Mouse (Mus musculus) layer of hippocampus, adult 2 months (tissue): ENCODE measurements around the gene Pdha1. TPM values are rescaled to one million over a fixed set of nuclear protein-coding genes. Genes with fewer than 3 reads are reported as not detected.
A peak's percentile ranks its signal among the peaks of the same experiment; 100 is the strongest.

Experiments
- DNase-seq, 2 experiments: peaks; one replicate each; pipeline ENCODE4 v3.0.0; 2022; ENCODE audit warnings: low spot score in 2 of 2
- H3K27ac ChIP-seq: fragments of 200-600 bp; 2 replicates; pipeline ENCODE4 v1.8.1; 2022
- H3K4me3 ChIP-seq: fragments of 200-600 bp; 2 replicates; pipeline ENCODE4 v1.8.1; 2022; ENCODE audit warnings: mild to moderate bottlenecking
- CTCF ChIP-seq: fragments of 200-600 bp; conservative IDR thresholded peaks from 2 replicates; pipeline ENCODE4 v1.8.1; 2022; ENCODE audit warnings: antibody characterized with exemption, mild to moderate bottlenecking, moderate library complexity
- long read RNA-seq, 2 experiments: library from polyadenylated mRNA; stranded (forward); transcript quantifications; one replicate each; pipeline ENCODE4 v2.0.0; 2021; ENCODE audit warnings: borderline mapping rate in 2 of 2
- total RNA-seq, 2 experiments: library from RNA; stranded (reverse); gene quantifications; 2 replicates each; pipeline ENCODE4 v1.2.3; 2021

Pdha1 gene
- 100 to 1,000 TPM; 220 to 221 TPM for total RNA-seq
- long read RNA-seq, experiment 1, transcript Pdha1-201 (11 exons, 2,848 nt): major isoform, 195 of 215 reads
- long read RNA-seq, experiment 1, partial matches to known transcripts: 5 of 215 reads
- long read RNA-seq, experiment 1, other reads (novel, unspliced or antisense): 15 of 215 reads
- long read RNA-seq, experiment 2, transcript Pdha1-201 (11 exons, 2,848 nt): major isoform, 277 of 306 reads
- long read RNA-seq, experiment 2, partial matches to known transcripts: 11 of 306 reads
- long read RNA-seq, experiment 2, other reads (novel, unspliced or antisense): 18 of 306 reads

DNA sequence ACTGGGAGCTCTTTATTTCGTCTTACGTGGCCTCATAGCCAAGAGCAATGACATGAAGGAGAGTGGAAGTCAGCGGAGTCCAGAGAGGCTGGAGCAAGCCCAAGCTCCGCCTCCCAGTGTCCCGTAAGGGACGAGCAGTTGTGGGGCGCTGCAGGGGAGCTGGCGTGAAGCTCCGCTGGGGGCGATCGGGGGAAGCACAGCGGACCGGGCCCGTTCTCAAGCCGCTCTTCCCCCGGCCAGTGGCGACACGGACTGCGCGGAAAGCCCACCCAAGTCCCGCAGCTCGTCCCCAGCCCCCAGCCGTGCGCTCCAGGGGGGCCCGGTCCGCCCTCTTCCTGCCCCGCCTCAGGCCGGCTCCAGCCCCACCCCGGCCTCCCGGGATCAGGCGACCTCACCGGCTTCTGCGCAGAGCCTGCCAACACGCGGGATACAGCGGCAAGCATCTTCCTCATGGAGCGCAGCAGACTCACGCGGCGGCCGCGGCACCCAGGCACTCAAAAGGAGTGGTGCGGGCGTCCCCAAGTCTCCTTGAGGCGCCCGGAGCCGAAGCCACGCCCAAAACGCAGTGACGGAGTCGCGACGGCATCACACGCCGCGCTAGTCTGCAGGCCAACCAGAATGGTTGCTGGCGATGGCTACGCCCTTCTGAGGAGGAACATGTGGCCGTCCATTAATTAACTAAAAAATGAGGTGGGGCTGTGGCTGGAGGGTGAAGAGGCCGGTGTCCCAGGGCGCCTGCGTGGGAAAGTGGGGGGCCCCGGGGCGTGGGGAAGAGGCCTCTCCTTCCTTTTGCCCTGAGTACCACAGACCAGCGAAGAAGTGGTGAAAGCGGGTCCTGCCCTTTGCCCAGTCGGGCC is at the start of gene Pdha1:
TSS of gene Pdha1 (minus strand) at position 553 of the 857 bp plus-strand sequence.
- peak; percentile 27 for TF ChIP-seq CTCF
- peak within 1 kb of the TSS; percentile 96 for H3K27ac ChIP-seq
- peak; percentile 78 to 80 for DNase-seq
- peak within 1 kb of the TSS; percentile 72 for H3K4me3 ChIP-seq

DNA sequence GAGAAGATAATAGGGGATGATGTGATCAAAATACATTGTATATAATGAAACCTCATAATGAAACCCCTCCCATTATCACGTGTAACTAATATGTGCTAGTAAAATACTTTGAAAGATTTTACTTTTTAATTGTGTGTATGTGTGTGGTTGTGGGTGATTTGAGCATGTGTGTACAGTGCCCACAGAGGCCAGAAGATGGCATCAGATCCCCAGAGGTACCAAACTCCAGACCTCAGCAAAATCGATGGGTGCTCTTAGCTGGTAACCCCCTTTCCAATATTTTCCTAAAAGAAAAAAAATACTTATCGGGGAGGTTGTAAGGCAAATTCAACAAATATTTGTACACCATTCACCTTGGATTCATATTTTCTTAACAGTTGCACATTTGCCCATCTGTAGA is 40.8 kb upstream of the Pdha1 start:
- peak; percentile 69 for TF ChIP-seq CTCF
- no peak overlapping the region for H3K27ac ChIP-seq
- DNase-seq: no peak
- H3K4me3 ChIP-seq: no peak overlapping the region

DNA sequence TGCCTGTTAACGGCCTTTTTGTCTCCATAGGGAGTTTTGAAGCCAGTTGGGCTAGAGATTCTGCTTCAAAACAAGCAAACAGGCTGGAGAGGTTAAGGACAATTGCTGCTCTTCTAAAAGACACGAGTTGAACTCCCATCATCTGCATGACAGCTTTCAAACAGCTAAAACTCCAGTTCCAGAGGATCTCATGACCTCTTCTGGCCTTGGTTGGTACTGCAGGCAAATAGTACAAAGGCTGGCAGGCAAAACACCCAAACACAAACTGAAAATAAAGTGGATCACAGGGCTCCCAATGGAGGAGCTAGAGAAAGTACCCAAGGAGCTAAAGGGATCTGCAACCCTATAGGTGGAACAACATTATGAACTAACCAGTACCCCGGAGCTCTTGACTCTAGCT is 31.9 kb upstream of the Pdha1 start:
- peak; percentile 78 for TF ChIP-seq CTCF
- DNase-seq: peak; percentile 46 to 64

DNA sequence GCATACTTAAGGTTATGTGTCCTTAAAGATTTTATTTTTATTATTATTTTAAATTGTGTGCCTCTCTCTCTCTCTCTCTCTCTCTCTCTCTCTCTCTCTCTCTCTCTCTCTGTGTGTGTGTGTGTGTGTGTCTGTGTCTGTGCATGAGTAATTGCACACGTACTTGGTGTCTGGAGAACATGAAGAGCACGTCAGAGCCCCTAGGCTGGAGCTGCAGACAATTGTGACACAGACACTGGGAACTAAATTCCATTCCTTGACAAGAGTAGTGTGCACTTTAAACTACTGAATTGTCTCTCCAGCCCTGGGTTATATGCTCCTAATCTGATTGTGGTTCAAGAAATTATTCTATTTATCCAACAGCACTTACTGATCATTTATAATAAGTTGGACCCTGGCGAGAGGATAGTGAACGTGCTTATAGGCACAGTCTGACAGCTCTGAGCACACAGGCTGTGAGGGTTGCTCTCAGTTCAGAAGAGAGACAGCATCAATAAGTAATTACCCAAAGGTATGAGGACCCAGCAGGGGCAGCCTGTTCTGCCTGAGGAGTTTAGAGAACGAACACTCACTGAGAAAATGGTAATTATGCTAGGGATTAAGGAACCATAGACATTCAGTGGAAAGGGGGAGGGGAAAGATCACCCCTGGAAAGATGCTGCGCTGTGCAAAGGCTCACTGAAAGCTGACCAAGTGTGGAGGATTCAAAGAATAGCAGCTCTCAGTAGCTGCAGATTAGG is 28.2 kb upstream of the Pdha1 start:
- Histone ChIP-seq H3K27ac (no peak overlapping the region), H3K4me3 (no peak overlapping the region)
- no peak for TF ChIP-seq CTCF
- no peak for DNase-seq

More for the DNA sequence above, 31.9 kb upstream of the Pdha1 start:
- Histone ChIP-seq H3K27ac (no peak overlapping the region), H3K4me3 (no peak overlapping the region)

DNA sequence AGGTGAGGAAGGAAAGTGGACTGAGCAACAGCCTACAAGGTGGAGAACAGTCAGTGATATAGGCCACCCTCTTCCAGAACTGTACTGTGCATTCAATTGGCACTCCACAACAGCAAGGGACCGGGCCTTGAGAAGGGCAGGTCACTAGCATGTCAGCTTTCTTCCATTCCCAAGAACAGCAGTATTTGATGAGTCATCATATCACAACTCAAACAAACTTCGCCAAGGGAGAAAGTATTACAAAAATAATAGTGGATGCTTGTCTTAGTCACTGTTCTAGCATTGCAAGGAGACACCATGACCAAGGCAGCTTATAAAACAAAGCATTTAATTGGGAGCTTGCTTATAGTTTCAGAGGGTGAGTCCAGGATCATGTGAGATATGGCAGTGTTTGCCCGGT is 26.0 kb upstream of the Pdha1 start:
- no peak overlapping the region for H3K4me3 ChIP-seq
- no peak for TF ChIP-seq CTCF

DNA sequence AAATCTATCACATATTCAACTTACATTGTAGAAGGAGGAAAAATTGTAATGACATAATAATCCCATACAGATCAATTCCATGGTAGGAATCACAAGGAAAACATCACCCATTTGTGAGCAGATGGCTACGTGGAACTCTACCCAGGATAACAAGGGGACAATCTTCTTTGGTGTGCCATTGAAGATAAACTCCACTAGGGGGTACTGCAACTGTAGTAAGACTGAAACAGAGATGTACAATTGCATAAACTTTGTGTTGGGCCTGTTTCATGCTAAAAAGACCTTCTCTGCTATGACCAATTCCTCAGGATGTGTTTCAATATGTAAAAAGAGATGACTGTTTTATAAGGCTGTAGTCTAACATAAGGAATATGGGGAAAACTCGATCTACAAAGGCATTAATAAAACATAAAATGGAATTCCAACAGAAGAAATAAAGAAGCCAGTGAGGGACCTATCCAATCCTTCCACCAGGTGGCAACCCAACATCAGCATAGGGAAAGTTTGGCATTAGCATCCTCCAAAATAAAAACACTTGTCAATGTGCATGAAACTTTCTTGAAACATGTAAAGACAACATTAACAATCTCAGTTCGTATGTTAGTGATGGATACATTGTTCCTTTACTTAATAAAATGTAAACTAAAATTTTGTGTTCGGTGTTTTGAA is 15.1 kb upstream of the Pdha1 start:
- peak in 1 of 2 experiments; percentile 15 for DNase-seq
- no peak overlapping the region for H3K27ac ChIP-seq
- peak; percentile 75 for TF ChIP-seq CTCF
- H3K4me3 ChIP-seq: no peak overlapping the region

More for the DNA sequence above, 26.0 kb upstream of the Pdha1 start:
- DNase-seq: no peak
- H3K27ac ChIP-seq: no peak overlapping the region

DNA sequence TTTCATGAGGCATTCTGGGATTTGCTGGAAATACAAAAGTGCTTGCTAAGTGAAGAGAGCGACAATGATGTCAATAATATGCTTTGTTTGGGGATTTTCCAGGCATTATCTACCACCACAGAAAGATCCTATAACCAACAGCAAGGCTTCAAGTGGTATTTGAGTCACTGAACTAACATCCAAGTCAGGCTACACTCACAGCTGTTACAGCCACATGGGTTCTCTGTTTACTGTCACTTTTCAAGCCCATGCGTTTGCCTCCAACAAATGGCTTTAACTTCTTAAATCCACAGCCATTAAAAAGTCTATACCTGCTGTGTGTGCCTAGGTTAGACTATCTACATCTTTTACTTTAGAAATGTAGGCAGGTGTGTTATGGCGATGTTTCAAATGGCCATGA is 10.6 kb upstream of the Pdha1 start:
- no peak overlapping the region for H3K4me3 ChIP-seq
- no peak for DNase-seq
- TF ChIP-seq CTCF: no peak
- no peak overlapping the region for H3K27ac ChIP-seq

DNA sequence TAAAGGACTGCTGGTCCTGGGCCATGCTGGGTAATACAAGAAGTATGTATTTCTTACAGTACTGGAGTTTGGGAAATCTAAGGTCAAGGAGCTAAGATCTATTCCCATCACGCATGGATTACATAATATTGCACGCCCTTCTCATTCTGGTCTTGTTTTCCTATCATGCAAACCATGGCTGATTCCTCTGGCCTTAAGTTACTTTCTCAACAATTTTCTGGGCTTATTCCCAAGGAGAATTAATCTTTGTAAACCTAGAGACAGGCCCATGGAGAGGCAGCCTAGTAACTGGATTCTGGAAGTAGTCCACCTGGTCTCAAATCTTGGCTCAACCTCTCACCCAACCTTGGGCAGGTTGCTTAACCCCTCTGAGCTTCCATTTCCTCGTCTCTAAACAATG is 9.2 kb upstream of the Pdha1 start:
- H3K4me3 ChIP-seq: no peak overlapping the region
- H3K27ac ChIP-seq: no peak overlapping the region
- no peak for DNase-seq
- no peak for TF ChIP-seq CTCF

DNA sequence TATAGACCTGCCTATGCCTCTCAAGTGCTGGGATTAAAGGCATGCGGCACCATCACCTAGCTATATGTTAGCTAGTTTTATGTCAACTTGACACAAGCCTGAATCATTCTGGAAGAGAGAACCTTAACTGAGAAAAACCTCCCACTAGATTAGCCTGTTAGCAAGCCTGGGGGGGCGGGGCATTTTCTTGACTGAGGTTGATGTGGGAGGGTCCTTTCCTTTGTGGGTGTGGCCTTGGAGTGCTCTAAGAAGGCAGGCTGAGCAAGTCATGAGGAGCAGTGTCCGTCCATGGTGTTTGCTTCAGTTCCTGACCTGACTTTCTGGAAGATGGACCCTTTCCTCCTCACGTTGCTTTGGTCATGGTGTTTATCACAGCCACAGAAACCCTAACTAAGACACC is 8.6 kb upstream of the Pdha1 start:
- no peak for TF ChIP-seq CTCF
- H3K4me3 ChIP-seq: no peak overlapping the region
- no peak for DNase-seq
- no peak overlapping the region for H3K27ac ChIP-seq

DNA sequence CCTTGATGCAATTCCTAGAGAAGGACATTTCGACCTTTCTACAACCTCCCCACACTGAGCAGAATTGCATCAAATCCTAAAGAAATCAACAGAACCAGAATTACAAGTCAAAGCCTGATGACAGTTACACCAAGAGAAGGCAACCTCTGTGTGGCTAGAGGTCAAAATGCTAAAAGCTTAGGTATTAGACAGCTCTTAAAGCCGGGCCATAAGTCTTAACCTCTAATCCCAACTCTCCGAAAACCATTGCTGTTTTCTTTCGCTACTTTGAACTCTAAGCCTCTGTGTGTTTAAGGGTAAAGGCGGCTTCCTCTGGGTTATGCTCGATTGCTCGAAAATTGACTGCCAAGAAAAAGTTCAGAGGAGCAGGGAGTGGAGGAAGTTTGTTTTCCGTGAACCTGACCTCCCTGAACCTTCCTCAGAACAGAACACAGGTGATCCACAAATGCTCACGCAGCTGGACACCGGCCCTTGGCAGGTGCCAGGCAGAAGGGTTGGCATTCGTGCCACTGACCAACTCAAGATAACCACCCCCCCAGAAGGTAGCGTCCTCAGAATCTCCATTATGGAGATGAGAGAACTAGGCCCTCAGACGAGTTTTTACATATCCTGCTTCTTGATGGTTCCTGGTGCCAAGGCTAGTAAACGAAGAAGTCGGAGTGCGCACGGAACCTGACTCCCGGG is 894 bp downstream of the Pdha1 start:
- Histone ChIP-seq H3K4me3 (peak overlapping the region; percentile 72), H3K27ac (peak overlapping the region; percentile 96)
- DNase-seq: no peak
- no peak for TF ChIP-seq CTCF

DNA sequence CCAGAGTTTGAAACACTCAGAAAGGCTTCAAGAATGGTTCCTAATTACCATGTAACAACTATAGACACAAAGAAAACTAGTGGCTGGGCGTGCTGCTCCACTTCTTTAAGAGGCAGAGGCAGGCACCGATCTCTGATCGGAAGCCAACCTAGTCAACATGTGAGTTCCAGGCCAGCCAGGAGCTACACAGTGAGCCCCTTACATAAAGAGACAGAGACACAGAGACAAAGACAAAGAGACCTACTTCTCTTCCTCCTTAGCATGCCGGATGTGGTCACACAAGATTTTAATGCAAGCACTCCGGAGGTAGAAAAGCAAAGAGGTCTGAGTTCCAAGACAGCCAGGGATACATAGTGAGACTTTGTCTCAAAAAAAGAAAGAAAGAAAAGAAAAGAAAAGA is 2.1 kb downstream of the Pdha1 start:
- no peak for TF ChIP-seq CTCF
- Histone ChIP-seq H3K4me3 (peak overlapping the region; percentile 72; the same call in 1 of the 2 replicates), H3K27ac (no peak overlapping the region)
- DNase-seq: no peak

DNA sequence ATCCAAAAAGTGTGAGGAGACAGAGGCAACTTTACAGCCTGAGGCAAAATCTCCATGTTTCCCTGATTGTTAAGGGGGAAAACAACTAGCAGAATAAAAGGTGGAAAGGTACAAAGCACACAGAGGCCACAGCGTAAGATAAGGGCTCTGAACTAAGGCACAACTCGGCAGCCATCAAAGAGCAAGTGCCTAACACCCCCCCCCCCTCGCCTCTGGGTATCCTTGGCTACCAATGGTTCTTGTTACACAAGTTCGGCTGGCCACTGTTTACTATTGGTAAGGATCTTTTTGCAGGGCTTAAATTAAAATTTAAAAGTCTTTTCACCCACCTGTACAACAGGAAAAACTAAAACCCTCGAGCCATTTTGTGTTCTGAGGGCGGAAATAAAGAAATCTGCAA is 2.5 kb downstream of the Pdha1 start:
- H3K27ac ChIP-seq: no peak overlapping the region
- DNase-seq: no peak
- TF ChIP-seq CTCF: no peak
- no peak overlapping the region for H3K4me3 ChIP-seq
